Mouse (Mus musculus): ENCODE measurements around the gene Zfp334. TPM values are rescaled to one million over a fixed set of nuclear protein-coding genes. Genes with fewer than 3 reads are reported as not detected.

The Zfp334 gene
- polyA plus RNA-seq, 1 experiment from 2014 or later: 0.60 TPM

- DNase-seq (ENCODE audit: low spot score): no peak
These were observed 62.3 kb downstream of the Zfp334 start for GRCm38 (mm10) chr2:165325521-165326303.

Other genes starting within 250 kb of the Zfp334 start
- 0.14 and 0.21 TPM in 2 replicates for gene Cdh22, start 153.4 kb downstream of the Zfp334 start, polyA plus RNA-seq (2015; fragmentation: Nextera tagmentation; extraction: Ambion mirVana)
- 49.5 and 49.6 TPM in 2 replicates for gene Slc35c2, start 100.4 kb downstream of the Zfp334 start, polyA plus RNA-seq (2015; fragmentation: Nextera tagmentation; extraction: Ambion mirVana)
- gene Elmo2, start 61.8 kb downstream of the Zfp334 start, polyA plus RNA-seq (2015; fragmentation: Nextera tagmentation; extraction: Ambion mirVana): 39.8 and 42.8 TPM in 2 replicates
- gene Zfp663, start 19.5 kb downstream of the Zfp334 start, polyA plus RNA-seq (2015; fragmentation: Nextera tagmentation; extraction: Ambion mirVana): 0.14 TPM in 1 of 2 replicates, not detected in the other
- 0.03 TPM in 1 of 2 replicates, not detected in the other for gene Ocstamp, start 12.1 kb upstream of the Zfp334 start, polyA plus RNA-seq (2015; fragmentation: Nextera tagmentation; extraction: Ambion mirVana)
- gene Slc13a3, start 85.0 kb upstream of the Zfp334 start, polyA plus RNA-seq (2015; fragmentation: Nextera tagmentation; extraction: Ambion mirVana): 0.41 and 0.53 TPM in 2 replicates
- 27.3 and 27.4 TPM in 2 replicates for gene Trp53rka, start 105.1 kb upstream of the Zfp334 start, polyA plus RNA-seq (2015; fragmentation: Nextera tagmentation; extraction: Ambion mirVana)
- 0.38 and 0.50 TPM in 2 replicates for gene Slc2a10, start 115.5 kb upstream of the Zfp334 start, polyA plus RNA-seq (2015; fragmentation: Nextera tagmentation; extraction: Ambion mirVana)
- gene Eya2, start 206.8 kb upstream of the Zfp334 start, polyA plus RNA-seq (2015; fragmentation: Nextera tagmentation; extraction: Ambion mirVana): 23.5 and 27.3 TPM in 2 replicates